Mouse (Mus musculus): ENCODE data around the gene Mpnd. TPM values are rescaled to one million over a fixed set of nuclear protein-coding genes. Genes with fewer than 3 reads are reported as not detected.

Gene Mpnd
- polyA plus RNA-seq, 1 experiment from 2014 or later = 29.1 TPM

DNA sequence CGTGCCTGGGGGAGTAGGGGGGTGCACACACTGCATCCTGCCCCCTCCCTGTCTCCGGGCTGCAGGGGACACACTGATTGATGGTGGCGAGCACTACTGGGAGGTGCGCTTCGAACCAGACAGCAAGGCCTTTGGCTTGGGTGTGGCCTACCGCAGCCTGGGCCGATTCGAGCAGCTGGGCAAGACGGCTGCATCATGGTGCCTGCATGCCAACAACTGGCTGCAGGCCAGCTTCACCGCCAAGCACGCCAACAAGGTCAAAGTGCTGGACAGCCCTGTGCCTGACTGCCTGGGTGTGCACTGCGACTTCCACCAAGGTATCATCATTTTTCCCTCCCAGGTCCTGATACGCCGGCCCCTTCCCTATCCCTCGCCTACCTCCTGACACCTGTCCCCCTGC lies 9.5 kb upstream of the Mpnd start:
- H3K36me3 ChIP-seq = no peaks in the 10 kb centered on the region
- no peak overlapping the region for H3K4me2 ChIP-seq
- H3K4me3 ChIP-seq = no peak overlapping the region
- peaks cover 16% of the 10 kb centered on the region for H3K27me3 ChIP-seq (replicated peaks)
- H3K9me3 ChIP-seq (replicated peaks) = no peaks in the 10 kb centered on the region
- no peak overlapping the region for H3K27ac ChIP-seq
- 69% methylated on average over 15 of the region's 15 CpGs for WGBS (ENCODE audit: insufficient replicate concordance)
- ATAC-seq = no peak
- no peak overlapping the region for H3K9ac ChIP-seq
- peaks cover 10% of the 10 kb centered on the region for H3K4me1 ChIP-seq

DNA sequence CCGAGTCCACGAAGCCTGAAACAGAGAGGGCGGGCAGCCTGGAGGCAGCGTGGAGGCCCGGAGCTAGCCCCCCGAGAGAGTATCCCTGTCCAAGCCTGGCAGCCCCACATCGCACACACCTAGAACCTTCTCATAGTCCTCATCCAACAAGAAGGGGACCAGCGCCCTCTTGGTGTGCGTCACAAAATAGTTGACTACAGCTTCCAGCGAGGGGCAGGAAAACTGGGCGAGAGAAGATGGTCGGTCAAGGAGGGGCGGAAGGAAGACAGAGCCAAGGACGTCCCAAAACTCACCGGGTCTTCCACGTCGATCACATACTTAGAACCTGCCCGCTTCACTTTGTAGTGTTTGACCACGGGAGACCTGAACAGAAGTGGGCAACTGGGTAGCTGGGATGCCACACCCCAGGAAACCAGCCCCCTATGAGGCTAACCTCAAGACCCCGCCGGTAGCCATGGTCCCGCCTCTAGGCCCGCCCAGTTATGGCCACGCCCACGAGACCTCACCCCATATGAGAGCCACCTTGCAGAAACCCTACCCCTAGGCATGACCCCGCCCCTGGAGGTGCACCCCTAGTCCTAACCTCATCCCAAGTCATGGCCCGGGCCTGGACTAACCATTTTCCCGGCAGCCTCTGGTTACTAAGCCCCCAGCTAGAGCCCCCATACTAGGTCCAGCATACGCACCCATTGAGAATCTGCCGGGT lies 5.6 kb upstream of the Mpnd start:
- no peak overlapping the region for H3K9ac ChIP-seq
- 0 out of 2 replicates have a peak, but pooled peaks cover 4% of the 10 kb centered on the region for H3K9me3 ChIP-seq (replicated peaks)
- no peaks in the 10 kb centered on the region for H3K36me3 ChIP-seq
- WGBS (ENCODE audit: insufficient replicate concordance) = 8% methylated on average over 30 of the region's 30 CpGs
- peak overlapping the region; percentile 7; the same call in 1 of the 2 replicates for H3K4me3 ChIP-seq
- H3K4me2 ChIP-seq = peak overlapping the region; percentile 47
- ATAC-seq = 0 out of 2 replicates have a peak, but pooled peaks have one; percentile 27
- H3K27ac ChIP-seq = no peak overlapping the region
- H3K27me3 ChIP-seq (replicated peaks) = peaks cover 48% of the 10 kb centered on the region
- peaks cover 10% of the 10 kb centered on the region for H3K4me1 ChIP-seq

DNA sequence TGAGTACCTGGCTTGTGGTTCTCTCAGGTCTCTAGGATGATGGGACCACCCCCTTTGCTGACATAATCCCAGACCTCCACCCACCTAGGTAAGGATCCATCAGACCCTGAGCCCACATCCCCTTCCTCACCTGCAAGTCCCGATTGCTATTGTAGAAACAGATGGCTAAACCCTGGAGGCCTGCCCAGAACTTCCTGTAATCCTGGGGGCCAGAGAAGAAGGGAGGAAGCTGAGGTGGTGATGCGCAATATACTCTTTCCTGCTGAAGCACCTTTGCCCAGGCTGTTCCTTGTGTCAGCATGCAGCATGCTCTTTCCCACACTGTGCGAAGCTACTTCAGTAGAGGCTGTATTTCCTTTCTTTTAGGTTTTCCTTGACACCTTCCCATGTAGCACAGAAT lies 2.5 kb upstream of the Mpnd start:
- Histone ChIP-seq H3K4me3 (no peak overlapping the region), H3K4me1 (peaks cover 29% of the 10 kb centered on the region), H3K27ac (no peak overlapping the region), H3K9me3 (replicated peaks) (0 out of 2 replicates have a peak, but pooled peaks cover 4% of the 10 kb centered on the region), H3K27me3 (replicated peaks) (peaks cover 54% of the 10 kb centered on the region), H3K9ac (no peak overlapping the region), H3K36me3 (no peaks in the 10 kb centered on the region), H3K4me2 (no peak overlapping the region)
- ATAC-seq = no peak
- 61% methylated on average over 3 of the region's 3 CpGs for WGBS (ENCODE audit: insufficient replicate concordance)

DNA sequence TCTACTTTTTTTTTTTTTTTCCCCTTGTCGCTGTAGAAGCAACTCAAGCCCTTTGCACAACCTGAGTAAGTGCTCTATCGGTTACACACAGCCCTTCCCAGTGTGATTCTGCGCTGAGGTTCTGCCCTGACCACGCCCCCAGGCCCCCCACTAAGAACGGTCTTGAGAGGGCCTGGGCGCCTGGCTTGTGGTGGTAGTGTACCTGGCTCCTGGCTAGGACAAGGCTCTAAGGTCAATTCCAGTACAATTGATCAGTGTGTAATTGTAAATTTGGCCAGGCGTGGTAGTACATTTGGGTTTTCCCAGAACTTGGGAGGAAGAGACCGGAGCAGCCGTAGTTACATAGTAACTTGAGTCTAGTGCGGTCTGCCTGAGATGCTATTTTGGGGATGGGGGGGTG lies 1.4 kb downstream of the Mpnd start:
- Histone ChIP-seq H3K9me3 (replicated peaks) (no peaks in the 10 kb centered on the region), H3K4me3 (no peak overlapping the region), H3K36me3 (peaks cover 9% of the 10 kb centered on the region), H3K4me1 (peaks cover 44% of the 10 kb centered on the region), H3K27me3 (replicated peaks) (peaks cover 35% of the 10 kb centered on the region), H3K4me2 (no peak overlapping the region), H3K9ac (no peak overlapping the region), H3K27ac (peak overlapping the region; percentile 12; the same call in 1 of the 2 replicates)
- ATAC-seq = no peak
- 51% methylated on average over 10 of the region's 10 CpGs for WGBS (ENCODE audit: insufficient replicate concordance)

DNA sequence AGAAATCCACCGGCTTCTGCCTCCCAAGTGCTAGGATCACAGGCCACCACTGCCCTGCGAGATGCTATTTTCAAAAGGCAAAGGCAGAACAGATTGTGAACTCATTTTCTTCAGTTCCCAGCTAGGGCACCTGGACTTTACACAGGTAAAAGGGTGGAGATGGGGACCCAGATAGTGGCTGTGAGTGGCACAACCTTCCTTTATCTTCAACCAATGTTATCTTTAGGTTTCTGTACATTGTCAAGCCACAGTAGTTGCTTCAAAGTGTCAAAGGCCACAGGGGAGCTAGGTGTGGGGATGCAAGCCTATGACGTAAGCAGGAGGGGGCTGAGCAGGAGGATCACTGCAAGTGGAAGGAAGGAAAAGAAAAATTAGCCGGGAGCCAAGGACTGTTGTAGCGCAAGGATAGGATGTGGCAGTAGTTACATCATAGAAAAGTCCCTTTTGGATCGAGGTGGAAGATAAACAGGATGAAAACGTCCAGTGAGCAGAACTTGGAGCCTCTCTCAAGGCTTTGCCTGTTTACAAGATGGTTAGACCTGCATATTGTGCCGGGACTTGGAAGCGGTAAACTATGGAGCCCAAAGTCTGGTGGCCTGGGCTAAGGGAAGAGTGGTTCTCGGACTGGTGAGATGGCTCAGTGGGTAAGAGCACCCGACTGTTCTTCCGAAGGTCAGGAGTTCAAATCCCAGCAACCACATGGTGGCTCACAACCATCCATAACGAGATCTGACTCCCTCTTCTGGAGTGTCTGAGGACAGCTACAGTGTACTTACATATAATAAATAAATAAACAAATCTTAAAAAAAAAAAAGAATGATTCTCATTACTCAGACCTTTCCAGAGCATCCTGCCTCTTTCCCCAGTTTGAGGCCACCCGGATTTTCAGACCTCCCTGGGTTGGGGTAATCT lies 2.2 kb downstream of the Mpnd start:
- Histone ChIP-seq H3K36me3 (peaks cover 14% of the 10 kb centered on the region), H3K9ac (no peak overlapping the region), H3K4me3 (no peak overlapping the region), H3K4me2 (peak overlapping the region; percentile 92), H3K9me3 (replicated peaks) (no peaks in the 10 kb centered on the region), H3K27me3 (replicated peaks) (peaks cover 32% of the 10 kb centered on the region), H3K4me1 (peaks cover 44% of the 10 kb centered on the region), H3K27ac (peak overlapping the region; percentile 42)
- ATAC-seq = no peak; the same call in 1 of the 2 replicates
- WGBS (ENCODE audit: insufficient replicate concordance) = 43% methylated on average over 14 of the region's 14 CpGs

DNA sequence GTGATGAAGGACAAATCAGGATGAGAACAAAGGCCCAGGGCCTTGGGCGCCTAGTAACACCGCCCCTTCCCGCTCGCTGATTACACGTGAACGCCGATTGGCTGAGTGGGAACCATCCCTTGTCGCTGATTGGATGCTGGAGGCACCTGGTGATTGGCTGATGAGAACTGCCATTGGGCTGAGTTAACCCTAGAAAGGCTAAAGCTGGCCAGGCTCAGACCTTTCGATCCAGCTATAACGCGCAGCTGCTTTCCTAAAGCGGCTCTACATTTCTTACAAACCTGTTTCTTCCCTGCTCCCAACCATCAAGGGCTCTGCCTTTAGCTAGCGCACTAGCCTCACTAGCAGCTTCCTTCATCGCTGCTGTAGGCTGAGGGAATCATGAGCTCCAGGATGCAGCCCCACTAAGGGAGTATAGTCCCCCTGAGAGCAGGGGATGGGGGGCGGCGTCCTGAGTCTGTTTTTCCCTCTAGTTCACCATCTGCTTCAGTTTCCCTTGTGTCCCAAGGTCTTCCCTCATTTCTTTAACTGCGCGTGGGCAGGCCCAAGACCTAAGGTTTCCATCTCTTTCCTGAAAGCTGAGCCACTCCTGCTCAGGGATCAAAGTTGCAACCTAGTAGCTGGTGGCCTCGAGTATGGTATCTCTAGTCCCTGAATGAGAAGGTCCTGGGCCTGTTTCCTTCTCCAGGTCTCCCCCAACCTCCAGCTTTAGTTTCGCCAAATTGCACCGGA lies 3.0 kb downstream of the Mpnd start:
- peak overlapping the region; percentile 73 for H3K4me3 ChIP-seq
- H3K36me3 ChIP-seq = peaks cover 21% of the 10 kb centered on the region
- peaks cover 44% of the 10 kb centered on the region for H3K4me1 ChIP-seq
- peak; percentile 82 for ATAC-seq
- peak overlapping the region; percentile 72 for H3K9ac ChIP-seq
- WGBS (ENCODE audit: insufficient replicate concordance) = under 1% methylated on average over 21 of the region's 21 CpGs
- no peaks in the 10 kb centered on the region for H3K9me3 ChIP-seq (replicated peaks)
- H3K27me3 ChIP-seq (replicated peaks) = peaks cover 24% of the 10 kb centered on the region
- H3K27ac ChIP-seq = peak overlapping the region; percentile 80
- peak overlapping the region; percentile 92 for H3K4me2 ChIP-seq

DNA sequence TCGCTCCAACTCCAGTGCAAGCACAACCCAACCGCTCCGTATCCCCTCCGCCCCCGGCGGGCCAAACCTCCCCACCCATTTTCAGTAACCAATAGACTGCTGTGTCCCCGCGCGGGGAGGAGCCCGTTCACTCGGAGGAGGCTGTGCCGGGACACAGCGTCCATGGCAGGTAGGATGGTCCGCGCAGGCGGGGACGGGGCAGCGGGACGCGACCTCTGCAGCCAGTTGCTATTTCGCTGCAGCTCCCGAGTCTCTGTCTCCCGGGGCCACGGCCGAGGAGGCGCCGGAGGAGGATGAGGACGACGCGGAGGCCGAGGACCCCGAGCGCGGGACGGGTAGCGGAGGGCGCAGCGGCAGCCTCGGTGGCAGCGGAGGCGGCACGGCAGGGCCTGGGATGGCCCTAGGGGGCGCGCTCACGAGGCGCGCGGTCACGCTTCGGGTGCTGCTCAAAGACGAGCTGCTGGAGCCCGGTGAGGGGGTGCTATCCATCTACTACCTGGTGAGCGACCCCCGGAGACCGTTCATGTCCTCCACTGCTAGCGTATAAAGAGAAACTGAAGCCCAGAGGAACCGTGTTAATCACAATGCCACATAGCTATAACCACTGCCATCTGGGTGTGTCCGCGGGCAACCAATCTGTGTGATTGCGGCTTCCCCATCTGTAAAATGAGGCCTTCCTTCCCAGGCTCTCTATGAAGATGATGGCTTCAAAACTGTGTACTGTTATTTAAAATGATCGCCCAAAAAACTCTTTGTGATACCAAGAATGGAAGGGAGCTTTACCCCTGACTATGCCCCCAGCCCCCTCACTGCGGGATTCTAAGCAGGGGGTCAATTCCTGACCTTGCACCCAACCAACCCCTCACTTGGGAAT lies 3.8 kb downstream of the Mpnd start:
- Histone ChIP-seq H3K4me1 (peaks cover 44% of the 10 kb centered on the region), H3K27me3 (replicated peaks) (peaks cover 18% of the 10 kb centered on the region), H3K4me3 (peak overlapping the region; percentile 73), H3K27ac (peak overlapping the region; percentile 80), H3K9ac (peak overlapping the region; percentile 72), H3K4me2 (peak overlapping the region; percentile 92), H3K9me3 (replicated peaks) (no peaks in the 10 kb centered on the region), H3K36me3 (peaks cover 28% of the 10 kb centered on the region)
- ATAC-seq = peak; percentile 91
- under 1% methylated on average over 62 of the region's 62 CpGs for WGBS (ENCODE audit: insufficient replicate concordance)

DNA sequence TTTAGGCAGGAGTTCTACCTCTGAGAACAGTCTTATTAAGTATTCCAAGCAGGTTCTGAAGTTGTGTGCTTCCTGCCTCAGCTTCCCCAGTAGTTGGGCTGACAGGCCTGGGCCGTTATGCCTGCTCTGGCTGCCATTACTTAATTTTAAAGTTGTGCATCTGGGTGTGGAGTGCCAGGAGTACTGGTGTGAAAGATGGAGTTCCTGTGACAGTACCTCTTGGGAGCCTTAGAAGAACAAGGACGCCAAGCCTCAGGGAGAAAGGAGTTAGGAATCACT lies 4.4 kb downstream of the Mpnd start:
- peak overlapping the region; percentile 72 for H3K9ac ChIP-seq
- H3K4me2 ChIP-seq = peak overlapping the region; percentile 92
- H3K36me3 ChIP-seq = peaks cover 31% of the 10 kb centered on the region
- no peak for ATAC-seq
- WGBS (ENCODE audit: insufficient replicate concordance) = 53% methylated on average over 2 of the region's 2 CpGs
- H3K4me3 ChIP-seq = peak overlapping the region; percentile 73
- H3K27me3 ChIP-seq (replicated peaks) = peaks cover 12% of the 10 kb centered on the region
- peaks cover 44% of the 10 kb centered on the region for H3K4me1 ChIP-seq
- no peak overlapping the region for H3K27ac ChIP-seq
- H3K9me3 ChIP-seq (replicated peaks) = no peaks in the 10 kb centered on the region

DNA sequence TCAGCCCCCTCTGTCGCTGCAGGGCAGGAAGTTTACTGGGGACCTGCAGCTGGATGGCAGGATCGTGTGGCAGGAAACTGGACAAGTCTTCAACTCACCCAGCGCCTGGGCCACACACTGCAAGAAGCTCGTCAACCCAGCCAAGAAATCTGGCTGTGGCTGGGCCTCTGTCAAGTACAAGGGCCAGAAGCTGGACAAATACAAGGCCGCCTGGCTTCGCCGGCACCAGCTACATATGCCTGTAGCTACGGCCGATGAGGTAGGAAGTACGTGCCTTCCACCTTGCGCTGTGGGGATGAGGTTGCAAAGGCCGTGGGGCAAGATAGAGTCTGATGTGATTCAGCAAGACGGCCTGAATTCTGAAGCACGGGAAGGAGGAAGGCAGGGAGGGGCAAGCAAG lies 4.7 kb downstream of the Mpnd start:
- no peak overlapping the region for H3K27ac ChIP-seq
- ATAC-seq = no peak
- 63% methylated on average over 14 of the region's 14 CpGs for WGBS (ENCODE audit: insufficient replicate concordance)

DNA sequence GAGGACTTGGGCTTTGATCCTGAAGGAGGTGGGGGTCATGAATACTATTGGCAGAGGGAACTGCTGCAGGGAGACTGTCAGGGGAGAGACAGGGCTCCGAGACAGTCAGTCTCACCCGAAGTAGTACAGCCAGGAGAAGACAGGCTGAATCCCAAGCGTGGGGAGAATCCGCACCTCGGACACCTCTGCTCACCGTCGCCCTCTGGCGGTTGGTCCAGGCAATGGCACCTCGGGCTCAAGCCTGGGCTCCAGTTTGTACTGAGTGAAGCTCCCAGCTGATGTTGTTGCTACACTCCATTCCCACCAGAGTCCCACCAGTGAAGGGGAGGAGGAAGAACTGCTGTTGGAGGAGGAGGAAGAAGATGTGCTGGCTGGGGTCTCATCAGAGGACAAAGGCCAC lies 5.2 kb downstream of the Mpnd start:
- Histone ChIP-seq H3K9ac (no peak overlapping the region), H3K27ac (no peak overlapping the region), H3K36me3 (peaks cover 39% of the 10 kb centered on the region), H3K4me1 (peaks cover 38% of the 10 kb centered on the region), H3K4me2 (peak overlapping the region; percentile 92), H3K27me3 (replicated peaks) (peaks cover 6% of the 10 kb centered on the region), H3K4me3 (0 out of 2 replicates have a peak overlapping the region, but pooled peaks have one; percentile 73), H3K9me3 (replicated peaks) (no peaks in the 10 kb centered on the region)
- 6% methylated on average over 9 of the region's 9 CpGs for WGBS (ENCODE audit: insufficient replicate concordance)
- no peak for ATAC-seq

More for the DNA sequence above, 4.7 kb downstream of the Mpnd start:
- no peak overlapping the region; the same call in 1 of the 2 replicates for H3K9ac ChIP-seq
- H3K27me3 ChIP-seq (replicated peaks) = peaks cover 9% of the 10 kb centered on the region
- H3K4me2 ChIP-seq = peak overlapping the region; percentile 92
- no peaks in the 10 kb centered on the region for H3K9me3 ChIP-seq (replicated peaks)
- peak overlapping the region; percentile 73 for H3K4me3 ChIP-seq
- H3K36me3 ChIP-seq = peaks cover 34% of the 10 kb centered on the region
- H3K4me1 ChIP-seq = peaks cover 41% of the 10 kb centered on the region

DNA sequence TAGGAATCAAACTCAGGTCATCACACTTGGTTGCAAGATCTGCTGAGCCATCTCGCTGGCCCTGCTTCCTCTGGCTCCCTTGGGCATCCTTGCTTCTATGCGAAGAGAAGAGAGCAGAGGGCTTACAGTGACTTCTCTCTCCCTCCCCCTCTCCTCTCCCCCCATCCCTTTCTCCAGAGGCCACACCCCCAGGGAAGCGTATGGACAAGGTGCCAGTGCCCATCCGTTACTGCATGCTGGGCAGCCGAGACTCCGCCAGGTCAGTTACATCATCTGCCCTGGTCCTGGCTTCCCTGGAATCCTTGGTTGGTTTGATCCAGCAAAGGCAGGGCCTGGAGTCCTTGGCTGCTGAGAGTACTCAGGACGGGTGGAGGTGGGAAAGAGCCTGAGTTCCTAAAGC lies 5.9 kb downstream of the Mpnd start:
- H3K27ac ChIP-seq = no peak overlapping the region
- no peak overlapping the region for H3K4me2 ChIP-seq
- peaks cover 38% of the 10 kb centered on the region for H3K4me1 ChIP-seq
- H3K4me3 ChIP-seq = no peak overlapping the region
- peaks cover 6% of the 10 kb centered on the region for H3K27me3 ChIP-seq (replicated peaks)
- WGBS (ENCODE audit: insufficient replicate concordance) = 84% methylated on average over 7 of the region's 7 CpGs
- no peaks in the 10 kb centered on the region for H3K9me3 ChIP-seq (replicated peaks)
- H3K9ac ChIP-seq = no peak overlapping the region
- ATAC-seq = no peak
- H3K36me3 ChIP-seq = peaks cover 46% of the 10 kb centered on the region

All from liver, embryonic 12.5 days (tissue).